Mouse (Mus musculus): ENCODE data around the gene Fgfr2.

The Fgfr2 gene

GRCm38 (mm10) chr7:131318340-131318739, 1804.8 kb downstream of the Fgfr2 start:
- DNase-seq (ENCODE audit: low read depth), result no peak

- DNase-seq (ENCODE audit: low read depth), result no peak
These were observed 1805.6 kb downstream of the Fgfr2 start for GRCm38 (mm10) chr7:131317587-131317986.

- no peak for DNase-seq (ENCODE audit: low read depth)
These were observed 1808.7 kb downstream of the Fgfr2 start for GRCm38 (mm10) chr7:131314493-131314892.

GRCm38 (mm10) chr7:131306733-131307132, 1816.4 kb downstream of the Fgfr2 start:
- no peak for DNase-seq (ENCODE audit: low read depth)

GRCm38 (mm10) chr7:131303340-131303739, 1819.8 kb downstream of the Fgfr2 start:
- no peak for DNase-seq (ENCODE audit: low read depth)

- no peak for DNase-seq (ENCODE audit: low read depth)
These were observed 1826.0 kb downstream of the Fgfr2 start for GRCm38 (mm10) chr7:131297151-131297550.

DNA sequence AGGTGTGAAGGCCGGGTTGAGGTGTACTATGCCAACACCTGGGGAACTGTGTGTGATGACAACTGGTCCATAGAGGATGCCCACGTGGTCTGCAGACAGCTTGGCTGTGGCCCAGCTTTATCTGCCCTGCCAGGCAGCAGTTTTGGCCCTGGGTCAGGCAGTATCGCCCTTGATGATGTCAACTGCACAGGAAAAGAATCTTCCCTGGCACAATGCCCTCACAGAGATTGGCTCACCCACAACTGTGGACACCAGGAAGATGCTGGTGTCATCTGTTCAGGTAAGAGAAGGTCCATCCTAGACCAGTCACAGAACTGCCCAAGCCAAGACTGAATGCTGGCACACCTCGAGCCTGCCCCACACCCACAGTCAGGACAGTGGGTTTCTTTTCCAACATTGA, 1857.3 kb downstream of the Fgfr2 start:
- DNase-seq (ENCODE audit: low read depth), result no peak

- DNase-seq (ENCODE audit: low read depth), result no peak
These were observed 1858.9 kb downstream of the Fgfr2 start for GRCm38 (mm10) chr7:131264251-131264650.

DNA sequence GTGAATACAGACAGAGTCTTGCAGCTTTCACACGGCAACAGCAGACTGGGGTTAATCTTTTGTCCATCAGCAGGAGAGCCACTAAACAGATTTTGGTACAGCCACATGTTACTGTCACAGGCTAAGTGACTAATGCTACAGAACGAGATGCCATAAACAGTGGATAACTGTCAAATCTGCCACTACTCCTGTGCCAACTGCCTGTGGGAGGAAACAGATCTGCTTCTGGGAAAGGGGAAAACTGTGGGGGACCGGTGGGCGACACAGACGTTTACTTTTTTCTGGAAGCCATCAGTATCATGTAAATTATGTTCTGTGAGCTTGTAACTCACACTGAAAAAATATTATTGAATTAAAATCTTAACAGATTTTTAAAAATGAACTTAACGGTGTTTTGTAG, 1862.2 kb downstream of the Fgfr2 start:
- no peak for DNase-seq (ENCODE audit: low read depth)

- no peak for DNase-seq (ENCODE audit: low read depth)
These were observed 1865.8 kb downstream of the Fgfr2 start for GRCm38 (mm10) chr7:131257309-131257708.

- DNase-seq (ENCODE audit: low read depth), result no peak
These were observed 1866.3 kb downstream of the Fgfr2 start for GRCm38 (mm10) chr7:131256841-131257240.

GRCm38 (mm10) chr7:131244993-131245392, 1878.2 kb downstream of the Fgfr2 start:
- DNase-seq (ENCODE audit: low read depth), result peak; percentile 4

- peak; percentile 1 for DNase-seq (ENCODE audit: low read depth)
These were observed 1887.1 kb downstream of the Fgfr2 start for GRCm38 (mm10) chr7:131236091-131236490.

GRCm38 (mm10) chr7:131223086-131223485, 1900.1 kb downstream of the Fgfr2 start:
- no peak for DNase-seq (ENCODE audit: low read depth)

DNA sequence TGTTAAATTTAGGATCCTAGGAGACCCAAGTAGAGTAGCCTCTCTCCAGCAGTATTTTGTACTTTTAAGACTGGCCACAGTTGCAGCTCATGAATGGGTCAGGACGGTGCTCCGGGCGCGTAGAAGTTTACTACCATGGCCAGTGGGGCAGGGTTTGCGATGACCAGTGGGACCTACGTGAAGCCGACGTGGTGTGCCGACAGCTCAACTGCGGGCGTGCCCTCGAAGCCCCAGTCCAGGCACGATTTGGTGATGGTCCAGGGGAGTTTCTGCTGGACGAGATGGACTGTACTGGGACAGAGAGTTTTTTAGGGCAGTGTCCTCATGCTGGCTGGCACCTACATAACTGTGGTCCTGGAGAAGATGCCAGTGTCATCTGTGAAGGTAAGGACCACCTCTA, 1935.2 kb downstream of the Fgfr2 start:
- no peak for DNase-seq (ENCODE audit: low read depth)

DNA sequence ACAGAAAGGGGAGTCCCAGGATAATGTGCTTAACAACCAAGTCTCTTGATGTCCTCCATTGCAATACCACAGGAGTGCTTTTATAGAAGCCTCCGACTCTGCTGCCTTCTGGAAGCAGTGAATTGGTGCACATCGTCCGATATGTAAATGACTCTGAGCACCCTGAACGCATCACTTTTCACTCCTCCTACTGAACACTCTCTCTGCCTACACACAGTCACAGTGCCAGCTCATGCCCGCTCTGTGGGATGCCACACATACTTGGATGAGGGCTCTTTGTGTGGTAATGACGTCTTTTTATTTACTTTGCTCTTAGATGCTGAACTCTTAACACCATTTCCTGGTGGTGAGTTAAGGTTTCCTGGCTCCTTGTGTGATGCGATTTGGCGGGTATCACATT, 1936.1 kb downstream of the Fgfr2 start:
- DNase-seq (ENCODE audit: low read depth), result no peak

- no peak for DNase-seq (ENCODE audit: low read depth)
These were observed 1938.8 kb downstream of the Fgfr2 start for GRCm38 (mm10) chr7:131184339-131184738.

DNA sequence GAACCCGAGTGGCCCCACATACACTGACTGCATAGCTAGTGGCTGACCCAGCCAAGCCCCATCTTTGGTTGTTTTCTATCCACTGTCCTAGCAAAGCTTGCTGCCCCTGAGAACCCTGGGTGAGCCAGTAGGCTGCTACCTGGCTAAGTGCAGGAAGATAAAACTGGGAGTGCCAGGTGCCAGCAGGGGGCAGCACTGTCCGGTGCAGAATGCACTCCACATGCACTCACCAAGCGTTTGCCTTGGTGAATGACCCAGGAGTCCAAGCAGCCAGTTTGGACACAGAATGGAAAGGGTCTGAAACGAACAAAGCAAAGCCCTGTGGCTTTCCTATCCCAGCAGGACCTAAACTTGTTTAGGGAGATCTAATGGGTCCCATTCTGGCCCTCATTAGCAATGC, 1940.5 kb downstream of the Fgfr2 start:
- DNase-seq (ENCODE audit: low read depth), result peak; percentile 21

DNA sequence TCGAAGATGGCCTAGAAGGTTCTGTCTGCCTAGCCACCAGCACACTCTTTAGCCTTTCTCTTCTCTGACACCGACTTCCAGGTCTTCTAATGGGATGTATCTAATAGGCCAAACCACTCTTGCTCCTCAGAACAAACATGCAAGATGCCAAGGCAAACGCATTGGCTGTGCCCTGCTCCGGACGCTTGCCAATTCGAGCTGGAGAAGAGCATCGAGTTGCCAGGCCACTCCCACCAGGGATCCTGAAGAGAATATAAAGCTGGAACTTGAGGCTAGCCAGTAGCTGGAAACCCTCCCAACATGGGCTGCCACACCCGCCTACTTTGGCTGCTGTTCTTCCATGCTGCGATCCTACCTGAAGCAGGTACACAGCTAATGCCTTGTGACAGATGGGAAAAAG, 1949.0 kb downstream of the Fgfr2 start, which contains the start of gene 5430419D17Rik:
Gene 5430419D17Rik (plus strand): TSS at position 282 of the 400 bp plus-strand sequence.
- DNase-seq (ENCODE audit: low read depth), result no peak

- DNase-seq (ENCODE audit: low read depth), result no peak
These were observed 1954.1 kb downstream of the Fgfr2 start for GRCm38 (mm10) chr7:131169099-131169498.

- no peak for DNase-seq (ENCODE audit: low read depth)
These were observed 1955.4 kb downstream of the Fgfr2 start for GRCm38 (mm10) chr7:131167771-131168170.

DNA sequence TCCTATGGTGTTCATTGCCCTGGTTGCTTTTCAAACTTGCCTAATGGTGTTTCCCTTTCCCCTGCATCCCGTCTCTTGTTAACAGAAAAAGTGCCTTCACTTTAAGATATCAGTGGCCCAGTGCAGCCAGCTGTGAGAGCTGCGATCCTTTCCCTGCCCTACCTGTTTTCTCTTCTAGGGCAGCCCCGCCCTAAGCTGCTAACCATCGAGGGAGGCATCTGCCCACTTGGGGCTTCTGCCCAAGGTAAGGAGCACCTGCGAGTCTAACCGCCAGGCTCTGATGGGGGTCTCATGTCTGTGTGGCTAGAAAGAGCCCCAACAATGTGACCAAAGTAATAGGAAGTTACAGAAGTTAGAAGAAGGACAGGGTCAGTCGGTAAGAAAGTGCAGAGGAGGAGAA, 1960.9 kb downstream of the Fgfr2 start:
- DNase-seq (ENCODE audit: low read depth), result no peak

- peak; percentile 88 for DNase-seq (ENCODE audit: low read depth)
These were observed 1970.1 kb downstream of the Fgfr2 start for GRCm38 (mm10) chr7:131153044-131153443.

- DNase-seq (ENCODE audit: low read depth), result no peak
These were observed 1973.0 kb downstream of the Fgfr2 start for GRCm38 (mm10) chr7:131150179-131150578.

DNA sequence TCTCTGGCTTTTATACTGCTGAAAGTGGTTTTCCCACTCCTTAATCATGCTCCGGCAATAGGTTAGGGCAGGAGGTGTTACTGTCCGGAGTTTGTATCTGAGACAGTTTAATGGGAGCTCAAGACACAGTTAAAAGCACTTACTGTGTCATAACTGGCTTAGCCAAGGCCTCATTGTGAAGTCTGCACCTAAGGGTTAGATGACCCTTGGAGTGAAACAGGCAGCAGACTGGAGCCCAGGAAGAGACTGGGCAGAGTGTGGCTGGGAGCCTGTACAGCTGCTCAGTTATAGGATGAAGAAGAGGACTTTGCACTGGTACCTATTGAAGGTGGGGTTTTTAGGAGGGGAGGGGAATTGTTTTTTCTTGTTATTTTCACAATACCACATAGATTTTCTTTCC, 1976.9 kb downstream of the Fgfr2 start, which contains the start of gene 4933402N03Rik:
Gene 4933402N03Rik (minus strand): TSS at position 101 of the 400 bp plus-strand sequence.
- no peak for DNase-seq (ENCODE audit: low read depth)

Measured in 416B (cell line).